Mouse (Mus musculus): ENCODE measurements around the gene Decr2. TPM values are rescaled to one million over a fixed set of nuclear protein-coding genes. Genes with fewer than 3 reads are reported as not detected.

The Decr2 gene
- polyA plus RNA-seq, 1 experiment = 10.0 TPM

DNA sequence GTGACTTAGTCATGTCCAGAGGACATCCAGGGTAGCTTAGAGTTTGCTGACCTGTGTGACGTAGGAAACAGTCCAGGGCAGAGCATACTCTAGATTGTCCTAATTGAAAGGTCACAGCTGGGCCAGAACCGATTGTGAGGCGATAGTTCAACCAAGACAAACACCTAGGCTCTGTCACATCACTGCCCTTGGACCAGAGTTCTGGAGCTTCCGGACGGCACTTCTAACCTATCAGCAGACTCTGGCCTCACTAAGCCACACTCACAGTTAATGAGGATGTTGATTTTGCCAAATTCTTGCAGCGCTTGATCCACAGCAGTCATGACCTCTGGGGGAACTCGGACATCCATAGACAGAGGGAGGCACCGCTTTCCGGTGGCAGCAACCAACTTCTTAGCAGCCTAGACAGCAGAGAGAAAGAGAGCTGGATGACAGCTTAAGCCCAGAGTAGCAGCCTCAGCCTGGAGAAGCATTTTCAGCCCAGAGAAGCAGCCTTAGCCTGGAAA is 3.0 kb downstream of the Decr2 start:
- Histone ChIP-seq H3K4me3 (ENCODE audit: control insufficient read depth, insufficient read depth, low read length) (no peak overlapping the region), H3K4me1 (replicated peaks; ENCODE audit: control insufficient read depth, insufficient read depth, low read length) (no peaks in the 10 kb centered on the region), H3K27me3 (ENCODE audit: control insufficient read depth, insufficient read depth, low read length) (no peaks in the 10 kb centered on the region), H3K36me3 (ENCODE audit: control insufficient read depth, insufficient read depth, low read length) (no peaks in the 10 kb centered on the region), H3K27ac (ENCODE audit: control insufficient read depth, insufficient read depth, low read length) (no peak overlapping the region)
- TF ChIP-seq CTCF (IDR thresholded peaks at IDR 0.05; ENCODE audit: borderline replicate concordance, control insufficient read depth, extremely low read depth, insufficient read depth, low read length, poor library complexity) (no peak), POLR2A (IDR thresholded peaks at IDR 0.05; ENCODE audit: control insufficient read depth, extremely low read depth, insufficient read depth, low read length, poor library complexity) (no peak)
- DNase-seq = no peak
- 95% methylated on average over 9 of the region's 9 CpGs for WGBS

DNA sequence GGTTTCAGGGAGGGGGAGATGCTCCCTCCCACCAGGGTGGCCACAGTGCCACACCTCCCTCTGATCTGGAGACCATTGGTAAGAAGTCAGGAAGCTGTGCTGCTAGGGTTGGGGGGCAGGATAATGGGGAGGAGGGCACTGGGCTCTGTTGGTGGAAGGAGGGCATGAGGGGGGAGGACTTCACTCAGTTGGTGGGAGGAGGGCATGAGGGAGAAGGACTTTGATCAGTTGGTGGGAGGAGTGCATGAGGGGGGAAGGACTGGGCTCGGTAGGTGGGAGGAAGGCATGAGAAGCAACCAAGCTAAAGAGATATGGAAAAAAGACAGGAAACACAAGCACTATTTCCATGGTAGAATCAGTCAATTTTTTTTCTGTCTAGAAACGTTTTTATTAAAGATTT is 9.3 kb downstream of the Decr2 start:
- no peaks in the 10 kb centered on the region for H3K36me3 ChIP-seq (ENCODE audit: control insufficient read depth, insufficient read depth, low read length)
- no peak overlapping the region for H3K27ac ChIP-seq (ENCODE audit: control insufficient read depth, insufficient read depth, low read length)
- DNase-seq = no peak
- H3K4me3 ChIP-seq (ENCODE audit: control insufficient read depth, insufficient read depth, low read length) = no peak overlapping the region
- TF ChIP-seq POLR2A (IDR thresholded peaks at IDR 0.05; ENCODE audit: control insufficient read depth, extremely low read depth, insufficient read depth, low read length, poor library complexity) (no peak), CTCF (IDR thresholded peaks at IDR 0.05; ENCODE audit: borderline replicate concordance, control insufficient read depth, extremely low read depth, insufficient read depth, low read length, poor library complexity) (no peak)
- no peaks in the 10 kb centered on the region for H3K27me3 ChIP-seq (ENCODE audit: control insufficient read depth, insufficient read depth, low read length)
- WGBS = 51% methylated on average over 2 of the region's 2 CpGs
- no peaks in the 10 kb centered on the region for H3K4me1 ChIP-seq (replicated peaks; ENCODE audit: control insufficient read depth, insufficient read depth, low read length)

DNA sequence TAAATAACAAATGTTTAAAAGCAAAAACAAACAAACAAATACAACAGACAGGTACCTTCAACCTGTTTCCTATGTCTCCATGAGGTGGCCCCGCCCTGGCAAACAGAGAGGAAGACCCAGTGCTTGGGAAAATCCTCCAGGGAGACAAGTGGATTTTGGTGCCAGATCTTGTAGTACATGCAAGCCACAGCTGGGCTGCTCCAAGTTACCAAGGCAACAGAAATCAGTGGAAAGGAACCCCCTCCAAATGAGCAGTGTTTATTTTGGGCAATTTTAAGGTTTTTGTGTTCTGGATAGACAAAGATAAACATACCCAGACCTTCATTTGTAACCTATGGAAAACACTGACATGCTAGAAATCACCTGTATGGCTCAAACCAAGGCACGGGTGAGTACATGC is 11.3 kb downstream of the Decr2 start:
- WGBS = 71% methylated on average over 2 of the region's 2 CpGs
- Histone ChIP-seq H3K27ac (ENCODE audit: control insufficient read depth, insufficient read depth, low read length) (no peak overlapping the region), H3K27me3 (ENCODE audit: control insufficient read depth, insufficient read depth, low read length) (no peaks in the 10 kb centered on the region), H3K4me3 (ENCODE audit: control insufficient read depth, insufficient read depth, low read length) (no peak overlapping the region), H3K4me1 (replicated peaks; ENCODE audit: control insufficient read depth, insufficient read depth, low read length) (no peaks in the 10 kb centered on the region), H3K36me3 (ENCODE audit: control insufficient read depth, insufficient read depth, low read length) (no peaks in the 10 kb centered on the region)
- TF ChIP-seq CTCF (IDR thresholded peaks at IDR 0.05; ENCODE audit: borderline replicate concordance, control insufficient read depth, extremely low read depth, insufficient read depth, low read length, poor library complexity) = no peak
- TF ChIP-seq POLR2A (IDR thresholded peaks at IDR 0.05; ENCODE audit: control insufficient read depth, extremely low read depth, insufficient read depth, low read length, poor library complexity) = no peak
- DNase-seq = no peak

DNA sequence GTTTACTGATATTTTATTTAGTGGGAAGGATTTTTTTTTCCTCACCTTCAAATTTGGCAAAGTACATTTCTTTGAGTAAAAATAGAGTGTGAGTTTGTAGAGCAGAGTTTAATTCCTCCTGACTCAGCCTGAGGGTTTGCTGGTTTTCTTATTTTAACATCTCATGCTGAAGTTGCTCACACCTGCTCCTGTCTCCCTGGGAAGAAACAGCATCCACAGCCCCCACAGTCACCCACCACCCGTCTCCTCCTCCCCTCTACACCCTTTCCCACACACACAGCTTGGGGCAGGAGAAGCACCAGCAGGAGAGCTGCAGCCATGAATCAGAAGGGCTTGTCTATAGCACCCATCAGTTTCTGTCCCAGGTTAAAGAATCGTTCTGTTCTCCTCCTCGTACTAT is 14.9 kb downstream of the Decr2 start:
- Histone ChIP-seq H3K36me3 (ENCODE audit: control insufficient read depth, insufficient read depth, low read length) (no peaks in the 10 kb centered on the region), H3K4me1 (replicated peaks; ENCODE audit: control insufficient read depth, insufficient read depth, low read length) (no peaks in the 10 kb centered on the region), H3K4me3 (ENCODE audit: control insufficient read depth, insufficient read depth, low read length) (no peak overlapping the region), H3K27me3 (ENCODE audit: control insufficient read depth, insufficient read depth, low read length) (no peaks in the 10 kb centered on the region; the same call in 1 of the 2 replicates), H3K27ac (ENCODE audit: control insufficient read depth, insufficient read depth, low read length) (no peak overlapping the region)
- TF ChIP-seq CTCF (IDR thresholded peaks at IDR 0.05; ENCODE audit: borderline replicate concordance, control insufficient read depth, extremely low read depth, insufficient read depth, low read length, poor library complexity) (no peak), POLR2A (IDR thresholded peaks at IDR 0.05; ENCODE audit: control insufficient read depth, extremely low read depth, insufficient read depth, low read length, poor library complexity) (no peak)
- WGBS = 83% methylated on average over 3 of the region's 3 CpGs
- no peak for DNase-seq

DNA sequence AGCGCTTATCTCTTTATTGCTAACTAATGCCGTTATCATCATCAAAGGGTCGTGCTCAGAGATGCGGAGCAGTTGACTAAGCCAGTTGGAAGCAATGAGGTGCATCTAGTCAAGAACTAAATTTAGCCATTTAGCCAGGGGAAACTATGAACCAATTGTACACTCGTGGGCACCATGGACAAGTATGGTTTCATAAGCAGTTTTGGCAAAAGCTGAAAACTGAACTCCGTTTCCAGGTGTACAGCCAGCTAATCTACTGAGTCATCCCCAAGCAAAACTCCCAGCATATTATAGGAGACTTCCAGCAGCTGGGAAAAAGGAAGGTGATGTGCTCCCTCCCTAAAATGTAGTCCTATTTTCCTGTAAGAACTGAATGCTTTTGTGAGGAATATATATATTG is 20.0 kb downstream of the Decr2 start:
- Histone ChIP-seq H3K4me1 (replicated peaks; ENCODE audit: control insufficient read depth, insufficient read depth, low read length) (peaks cover 21% of the 10 kb centered on the region), H3K27me3 (ENCODE audit: control insufficient read depth, insufficient read depth, low read length) (no peaks in the 10 kb centered on the region; the same call in 1 of the 2 replicates)
- 19% methylated on average over 6 of the region's 6 CpGs for WGBS

DNA sequence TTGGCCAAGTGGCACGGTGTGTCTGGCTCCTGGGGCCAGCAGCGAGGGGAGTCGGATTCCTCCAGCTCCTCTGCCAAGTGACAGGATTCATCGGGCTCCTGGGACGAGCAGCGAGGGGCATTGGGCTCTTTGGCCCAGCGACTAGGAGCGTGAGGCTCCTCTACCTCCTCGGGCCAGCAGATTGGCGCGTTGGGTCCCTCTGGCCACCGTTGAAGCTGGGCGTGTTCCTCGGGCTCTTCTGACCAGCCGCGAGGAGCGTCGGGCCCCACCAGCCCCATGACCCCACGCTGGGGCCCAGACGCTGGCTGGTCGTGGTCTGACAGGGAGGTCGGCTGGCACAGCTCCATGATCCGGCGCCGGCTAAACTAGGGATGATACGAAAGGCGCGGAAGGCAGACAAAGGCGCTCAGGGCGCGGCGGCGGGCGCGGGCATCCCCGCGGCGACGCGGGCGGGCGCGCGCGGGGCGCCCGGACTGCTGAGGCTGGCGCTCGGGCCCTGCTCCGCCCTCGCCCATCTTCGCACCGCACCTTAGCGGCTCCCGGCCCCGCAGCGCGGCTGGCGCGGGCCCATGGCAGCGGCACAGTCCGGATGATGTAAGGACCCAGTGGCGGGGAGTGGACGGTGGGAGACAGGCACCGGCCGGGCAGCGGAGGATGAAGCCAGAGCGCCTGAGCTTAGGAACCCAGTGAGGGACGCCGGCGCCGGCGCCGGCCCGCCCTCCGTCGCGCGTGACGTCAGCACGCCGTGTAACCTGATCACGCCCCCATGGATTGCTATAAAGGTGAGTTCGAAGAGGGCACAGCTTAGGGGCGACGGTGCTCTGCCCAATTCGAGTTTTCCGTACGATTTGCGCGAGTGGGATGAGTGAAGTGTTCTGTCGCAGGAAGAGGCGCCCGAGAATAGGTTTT is 21.1 kb downstream of the Decr2 start, which contains the start of gene Rab11fip3:
Gene Rab11fip3, minus strand, starts transcription at position 725 of the 909 bp plus-strand sequence.
- no peak within 1 kb of the TSS for H3K27ac ChIP-seq (ENCODE audit: control insufficient read depth, insufficient read depth, low read length)
- WGBS = under 1% methylated on average over 94 of the region's 94 CpGs

More for the DNA sequence above, 20.0 kb downstream of the Decr2 start:
- H3K36me3 ChIP-seq (ENCODE audit: control insufficient read depth, insufficient read depth, low read length) = no peaks in the 10 kb centered on the region
- H3K27ac ChIP-seq (ENCODE audit: control insufficient read depth, insufficient read depth, low read length) = no peak overlapping the region
- DNase-seq = no peak
- TF ChIP-seq POLR2A (IDR thresholded peaks at IDR 0.05; ENCODE audit: control insufficient read depth, extremely low read depth, insufficient read depth, low read length, poor library complexity) (no peak), CTCF (IDR thresholded peaks at IDR 0.05; ENCODE audit: borderline replicate concordance, control insufficient read depth, extremely low read depth, insufficient read depth, low read length, poor library complexity) (no peak)
- no peak overlapping the region for H3K4me3 ChIP-seq (ENCODE audit: control insufficient read depth, insufficient read depth, low read length)

More for the DNA sequence above, 21.1 kb downstream of the Decr2 start, which contains the start of gene Rab11fip3:
- peak; percentile 80 for DNase-seq
- TF ChIP-seq CTCF (IDR thresholded peaks at IDR 0.05; ENCODE audit: borderline replicate concordance, control insufficient read depth, extremely low read depth, insufficient read depth, low read length, poor library complexity) (no peak), POLR2A (IDR thresholded peaks at IDR 0.05; ENCODE audit: control insufficient read depth, extremely low read depth, insufficient read depth, low read length, poor library complexity) (peak; percentile 67)
- Histone ChIP-seq H3K4me3 (ENCODE audit: control insufficient read depth, insufficient read depth, low read length) (peak within 1 kb of the TSS; percentile 84), H3K27me3 (ENCODE audit: control insufficient read depth, insufficient read depth, low read length) (no peaks in the 10 kb centered on the region; the same call in 1 of the 2 replicates), H3K4me1 (replicated peaks; ENCODE audit: control insufficient read depth, insufficient read depth, low read length) (peaks cover 21% of the 10 kb centered on the region), H3K36me3 (ENCODE audit: control insufficient read depth, insufficient read depth, low read length) (no peaks in the 10 kb centered on the region)

Data from thymus, adult 2 months (tissue).